Mouse (Mus musculus) thymus, postnatal 25 days (tissue): ENCODE data around the gene Man2a1.

Source experiments
- DNase-seq: peaks from one replicate; pipeline ENCODE4 v3.0.0; 2022

Man2a1 gene

GRCm38 (mm10) chr17:64637868-64638537 lies 37.5 kb downstream of the Man2a1 start:
- no peak for DNase-seq

- no peak for DNase-seq
Observed at GRCm38 (mm10) chr17:64641376-64641775, 40.8 kb downstream of the Man2a1 start.

GRCm38 (mm10) chr17:64643644-64644043 lies 43.1 kb downstream of the Man2a1 start:
- DNase-seq = no peak

GRCm38 (mm10) chr17:64644888-64645605 lies 44.5 kb downstream of the Man2a1 start:
- no peak for DNase-seq

GRCm38 (mm10) chr17:64647396-64647795 lies 46.9 kb downstream of the Man2a1 start:
- DNase-seq = no peak

GRCm38 (mm10) chr17:64650702-64651101 lies 50.2 kb downstream of the Man2a1 start:
- no peak for DNase-seq

- DNase-seq = no peak
Observed at GRCm38 (mm10) chr17:64653621-64654020, 53.1 kb downstream of the Man2a1 start.

GRCm38 (mm10) chr17:64659682-64660081 lies 59.1 kb downstream of the Man2a1 start:
- no peak for DNase-seq

- DNase-seq = no peak
Observed at GRCm38 (mm10) chr17:64666518-64666917, 66.0 kb downstream of the Man2a1 start.

GRCm38 (mm10) chr17:64668504-64668903 lies 68.0 kb downstream of the Man2a1 start:
- no peak for DNase-seq

GRCm38 (mm10) chr17:64674401-64674800 lies 73.9 kb downstream of the Man2a1 start:
- no peak for DNase-seq

GRCm38 (mm10) chr17:64674980-64675379 lies 74.4 kb downstream of the Man2a1 start:
- no peak for DNase-seq

- no peak for DNase-seq
Observed at GRCm38 (mm10) chr17:64676735-64677469, 76.4 kb downstream of the Man2a1 start.

- DNase-seq = no peak
Observed at GRCm38 (mm10) chr17:64681461-64681860, 80.9 kb downstream of the Man2a1 start.

- DNase-seq = no peak
Observed at GRCm38 (mm10) chr17:64681927-64682326, 81.4 kb downstream of the Man2a1 start.

GRCm38 (mm10) chr17:64684088-64684487 lies 83.6 kb downstream of the Man2a1 start:
- DNase-seq = no peak

- DNase-seq = no peak
Observed at GRCm38 (mm10) chr17:64685216-64685903, 84.8 kb downstream of the Man2a1 start.

- DNase-seq = no peak
Observed at GRCm38 (mm10) chr17:64689614-64690013, 89.1 kb downstream of the Man2a1 start.

GRCm38 (mm10) chr17:64697277-64697831 lies 96.8 kb downstream of the Man2a1 start:
- DNase-seq = no peak

- no peak for DNase-seq
Observed at GRCm38 (mm10) chr17:64698516-64698915, 98.0 kb downstream of the Man2a1 start.

- DNase-seq = no peak
Observed at GRCm38 (mm10) chr17:64703649-64704230, 103.2 kb downstream of the Man2a1 start.

- no peak for DNase-seq
Observed at GRCm38 (mm10) chr17:64707529-64707928, 107.0 kb downstream of the Man2a1 start.
